Comparison of ENCODE assay signal across 8 mouse cellular contexts in the genomic region with DNA sequence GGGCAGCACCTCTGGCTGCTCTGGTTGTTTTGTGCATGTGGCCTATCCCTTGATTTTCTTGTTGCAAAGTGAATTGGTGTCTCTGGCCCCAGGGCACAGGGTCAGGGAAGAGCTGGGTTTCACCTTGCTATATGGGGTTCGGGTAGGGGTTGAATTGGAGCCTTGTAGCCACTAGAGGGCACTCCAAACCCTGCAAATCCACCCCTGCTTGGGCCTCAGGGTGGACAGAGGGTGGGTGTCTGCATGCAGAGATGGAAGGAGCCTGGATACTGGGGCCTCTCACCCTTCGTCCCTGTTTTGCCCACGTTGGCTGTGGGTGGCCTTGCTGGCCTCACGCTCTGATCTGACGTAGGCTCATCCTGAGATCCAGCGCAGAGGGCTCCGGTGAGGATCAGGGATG. TPM values are rescaled to one million over a fixed set of nuclear protein-coding genes. Genes with fewer than 3 reads are reported as not detected.
DNase-seq lines count a peak whose midpoint lies in the region; ATAC-seq and TF ChIP-seq lines count a peak whose summit lies in the region.

No protein-coding gene starts in this region.

- peak; percentile 19; the same call in 1 of the 2 replicates for ATAC-seq in embryonic facial prominence, embryonic 12.5 days (ENCODE audit: insufficient number of reproducible peaks, insufficient read depth, low FRiP score, low TSS enrichment)
- ATAC-seq in heart, postnatal 0 days (ENCODE audit: insufficient read depth, low read depth), result peak; percentile 70
- peak; percentile 71 for ATAC-seq in lung, embryonic 14.5 days (ENCODE audit: insufficient read depth)
- peak; percentile 36; the same call in 1 of the 2 replicates for ATAC-seq in neutrophil, adult 5-6 weeks (ENCODE audit: extremely low read depth, insufficient number of reproducible peaks, low FRiP score, poor library complexity, severe bottlenecking)

- peak; percentile 86 for TF ChIP-seq CTCF in E14TG2a.4 (conservative IDR thresholded peaks at IDR 0.05; ENCODE audit: low read length)
- peak; percentile 83 for TF ChIP-seq CTCF in heart, postnatal 0 days (IDR thresholded peaks at IDR 0.05; ENCODE audit: low read depth)
- peak; percentile 90 for TF ChIP-seq CTCF in lung, embryonic 14.5 days (IDR thresholded peaks at IDR 0.05; ENCODE audit: low read depth)

- H3K9me3 ChIP-seq in E14TG2a.4 (ENCODE audit: low read length), result no peaks in the 10 kb centered on the region
- H3K9me3 ChIP-seq in embryonic facial prominence, embryonic 12.5 days, result no peaks in the 10 kb centered on the region
- H3K9me3 ChIP-seq in heart, postnatal 0 days (replicated peaks; ENCODE audit: control insufficient read depth, low read length), result no peaks in the 10 kb centered on the region
- no peaks in the 10 kb centered on the region for H3K9me3 ChIP-seq in lung, embryonic 14.5 days (ENCODE audit: low read depth, low read length)

- no peak overlapping the region for H3K9ac ChIP-seq in embryonic facial prominence, embryonic 12.5 days
- no peak overlapping the region for H3K9ac ChIP-seq in heart, postnatal 0 days (replicated peaks; ENCODE audit: low read depth, low read length)
- H3K9ac ChIP-seq in lung, embryonic 14.5 days, result no peak overlapping the region

- peak; percentile 63 for DNase-seq in adrenal gland, postnatal 25 days
- peak; percentile 66 for DNase-seq in heart, postnatal 0 days (ENCODE audit: low spot score)
- DNase-seq in kidney, postnatal 4 days, result peak; percentile 74 to 81
- DNase-seq in lung, embryonic 14.5 days, result peak; percentile 87
- DNase-seq in urinary bladder, postnatal 36 days (ENCODE audit: low spot score in 2 of 2), result peak; percentile 37 to 51

- H3K27me3 ChIP-seq in E14TG2a.4 (ENCODE audit: insufficient read depth, low read length), result no peaks in the 10 kb centered on the region
- H3K27me3 ChIP-seq in embryonic facial prominence, embryonic 12.5 days, result no peaks in the 10 kb centered on the region
- 0 out of 2 replicates have a peak, but pooled peaks cover 9% of the 10 kb centered on the region for H3K27me3 ChIP-seq in heart, postnatal 0 days (ENCODE audit: control insufficient read depth, insufficient read depth, low read length)
- H3K27me3 ChIP-seq in lung, embryonic 14.5 days (ENCODE audit: insufficient read depth, low read length), result no peaks in the 10 kb centered on the region

- no peak for TF ChIP-seq EP300 in heart, postnatal 0 days (IDR thresholded peaks at IDR 0.05; ENCODE audit: low read depth)

- no peak overlapping the region for H3K27ac ChIP-seq in embryonic facial prominence, embryonic 12.5 days
- no peak overlapping the region for H3K27ac ChIP-seq in heart, postnatal 0 days (ENCODE audit: low read depth)
- no peak overlapping the region for H3K27ac ChIP-seq in lung, embryonic 14.5 days (ENCODE audit: low read depth)

- no peak overlapping the region for H3K4me2 ChIP-seq in embryonic facial prominence, embryonic 12.5 days (replicated peaks)
- H3K4me2 ChIP-seq in heart, postnatal 0 days (ENCODE audit: low read depth, low read length), result no peak overlapping the region
- H3K4me2 ChIP-seq in lung, embryonic 14.5 days, result no peak overlapping the region

- peaks cover 59% of the 10 kb centered on the region for H3K4me1 ChIP-seq in E14TG2a.4 (replicated peaks; ENCODE audit: low read depth, low read length)
- H3K4me1 ChIP-seq in embryonic facial prominence, embryonic 12.5 days, result peaks cover 27% of the 10 kb centered on the region
- no peaks in the 10 kb centered on the region for H3K4me1 ChIP-seq in heart, postnatal 0 days (ENCODE audit: control insufficient read depth, insufficient read depth)
- no peaks in the 10 kb centered on the region for H3K4me1 ChIP-seq in lung, embryonic 14.5 days (ENCODE audit: insufficient read depth)

- no peaks in the 10 kb centered on the region for H3K36me3 ChIP-seq in E14TG2a.4 (ENCODE audit: insufficient read depth, low read length)
- H3K36me3 ChIP-seq in embryonic facial prominence, embryonic 12.5 days, result no peaks in the 10 kb centered on the region
- H3K36me3 ChIP-seq in heart, postnatal 0 days (replicated peaks; ENCODE audit: control insufficient read depth, insufficient read depth, low read length), result no peaks in the 10 kb centered on the region
- no peaks in the 10 kb centered on the region for H3K36me3 ChIP-seq in lung, embryonic 14.5 days (ENCODE audit: insufficient read depth)

- 27% methylated on average over 7 of the region's 7 CpGs for WGBS in embryonic facial prominence, embryonic 12.5 days
- whole genome bisulfite sequencing in heart, postnatal 0 days, result 34% methylated on average over 7 of the region's 7 CpGs
- 24% methylated on average over 7 of the region's 7 CpGs for WGBS in lung, embryonic 14.5 days

- no peak overlapping the region for H3K4me3 ChIP-seq in E14TG2a.4 (replicated peaks; ENCODE audit: low read length)
- H3K4me3 ChIP-seq in embryonic facial prominence, embryonic 12.5 days, result no peak overlapping the region
- no peak overlapping the region for H3K4me3 ChIP-seq in heart, postnatal 0 days (ENCODE audit: low read depth, low read length)
- no peak overlapping the region for H3K4me3 ChIP-seq in lung, embryonic 14.5 days (ENCODE audit: low read depth, low read length)

RNA-seq across cellular contexts. Expression of a gene that starts 28.9 kb away (rescaled TPM):
- total RNA-seq in adrenal gland, postnatal 25 days (2021), result 211 and 212 TPM in 2 replicates
- 345 and 352 TPM in 2 replicates for polyA plus RNA-seq in embryonic facial prominence, embryonic 12.5 days (2016; fragmentation: Nextera tagmentation; extraction: Ambion mirVana)
- 120 and 133 TPM in 2 replicates for total RNA-seq in heart, postnatal 0 days (2014; rRNA removed; ENCODE audit: low replicate concordance)
- 99.0 and 104 TPM in 2 replicates for polyA plus RNA-seq in heart, postnatal 0 days (2015; fragmentation: Nextera tagmentation; extraction: Ambion mirVana)
- 437 and 440 TPM in 2 replicates for polyA plus RNA-seq in lung, embryonic 14.5 days (2014; fragmentation: Nextera tagmentation; extraction: Ambion mirVana)
- 56.1 and 60.4 TPM in 2 replicates for total RNA-seq in neutrophil, adult 5-6 weeks (2017)

Comparison
In these comparisons a context has a peak if more than half of its experiments do, and no peak if none do; other contexts are left out.
1. ATAC-seq: peak in every context shown above with its lines; median percentile 71 in lung, embryonic 14.5 days; 70 in heart, postnatal 0 days; 36 in neutrophil, adult 5-6 weeks; 19 in embryonic facial prominence, embryonic 12.5 days.